Mouse (Mus musculus) embryonic facial prominence, embryonic 15.5 days (tissue): ENCODE measurements around the gene Golga4. TPM values are rescaled to one million over a fixed set of nuclear protein-coding genes. Genes with fewer than 3 reads are reported as not detected.

Source experiments
- ATAC-seq: fragments of 200-750 bp; cut with Nextera tagmentation; 2 replicates; pipeline ENCODE4 v1.8.0; 2017; ENCODE audit warnings: low read depth, moderate TSS enrichment; ENCODE audit not compliant: insufficient number of reproducible peaks, low FRiP score, low TSS enrichment
- H3K27ac ChIP-seq: fragments of 300-500 bp; sonication (generic); replicated peaks from 2 replicates; pipeline ENCODE4 v1.5.1; 2015; ENCODE audit warnings: mild to moderate bottlenecking, inconsistent platforms
- H3K27me3 ChIP-seq: fragments of 300-500 bp; sonication (generic); 2 replicates; pipeline ENCODE4 v1.6.1; 2015; ENCODE audit warnings: inconsistent platforms
- H3K36me3 ChIP-seq: fragments of 300-500 bp; sonication (generic); 2 replicates; pipeline ENCODE4 v1.6.1; 2015; ENCODE audit warnings: mild to moderate bottlenecking, inconsistent platforms
- H3K4me1 ChIP-seq: fragments of 300-500 bp; sonication (generic); 2 replicates; pipeline ENCODE4 v1.6.1; 2015; ENCODE audit warnings: inconsistent platforms
- H3K4me2 ChIP-seq: fragments of 300-500 bp; sonication (generic); replicated peaks from 2 replicates; pipeline ENCODE4 v1.6.1; 2015; ENCODE audit warnings: mild to moderate bottlenecking, inconsistent platforms
- H3K4me3 ChIP-seq: fragments of 300-500 bp; sonication (generic); replicated peaks from 2 replicates; pipeline ENCODE4 v1.5.1; 2015; ENCODE audit warnings: mild to moderate bottlenecking, inconsistent platforms
- H3K9ac ChIP-seq: fragments of 300-500 bp; sonication (generic); 2 replicates; pipeline ENCODE4 v1.6.1; 2015; ENCODE audit warnings: inconsistent platforms
- H3K9me3 ChIP-seq: fragments of 300-500 bp; sonication (generic); replicated peaks from 2 replicates; pipeline ENCODE4 v1.6.1; 2016; ENCODE audit warnings: inconsistent platforms
- WGBS: fragments of 180-500 bp; shearing (Covaris S2); methylation state at CpG from one replicate; pipeline ENCODE4 v1.1.7; 2015; 5-methylcytosine and 5-hydroxymethylcytosine counted together
- polyA plus RNA-seq: library from polyadenylated mRNA; unstranded; fragments of >200 nt; fragmentation: Nextera tagmentation; extraction: Ambion mirVana; gene quantifications from 2 replicates; pipeline ENCODE4 v1.2.1, GENCODE M21; 2015

Golga4 gene
- polyA plus RNA-seq, 1 experiment from 2014 or later, result 51.3 TPM

- Histone ChIP-seq H3K27me3 (peaks cover 62% of the 10 kb centered on the region), H3K4me1 (peaks cover 29% of the 10 kb centered on the region), H3K9ac (no peak overlapping the region), H3K4me2 (peak overlapping the region; percentile 55), H3K9me3 (no peaks in the 10 kb centered on the region), H3K4me3 (peak overlapping the region; percentile 34), H3K36me3 (no peaks in the 10 kb centered on the region), H3K27ac (no peak overlapping the region)
- ATAC-seq, result no peak; the same call in 1 of the 2 replicates
- WGBS, result 0% methylated on average over 16 of the region's 16 CpGs
Measured at GRCm38 (mm10) chr9:118489579-118490019, 16.5 kb upstream of the Golga4 start.

- H3K36me3 ChIP-seq, result no peaks in the 10 kb centered on the region
- no peak overlapping the region for H3K9ac ChIP-seq
- H3K4me1 ChIP-seq, result peaks cover 29% of the 10 kb centered on the region
- WGBS, result 80% methylated on average over 4 of the region's 4 CpGs
- H3K4me2 ChIP-seq, result no peak overlapping the region
- H3K27me3 ChIP-seq, result peaks cover 47% of the 10 kb centered on the region
- no peak for ATAC-seq
- no peaks in the 10 kb centered on the region for H3K9me3 ChIP-seq
- no peak overlapping the region for H3K27ac ChIP-seq
- H3K4me3 ChIP-seq, result no peak overlapping the region
Measured at GRCm38 (mm10) chr9:118491195-118491594, 14.9 kb upstream of the Golga4 start.

- no peak overlapping the region for H3K4me2 ChIP-seq
- no peaks in the 10 kb centered on the region for H3K9me3 ChIP-seq
- H3K27ac ChIP-seq, result no peak overlapping the region
- H3K9ac ChIP-seq, result no peak overlapping the region
- peaks cover 14% of the 10 kb centered on the region for H3K4me1 ChIP-seq
- 86% methylated on average over 8 of the region's 8 CpGs for WGBS
- H3K4me3 ChIP-seq, result no peak overlapping the region
- peaks cover 27% of the 10 kb centered on the region for H3K27me3 ChIP-seq
- H3K36me3 ChIP-seq, result no peaks in the 10 kb centered on the region
- ATAC-seq, result no peak
Measured at GRCm38 (mm10) chr9:118492932-118493698, 13.0 kb upstream of the Golga4 start.

- Histone ChIP-seq H3K4me3 (no peak overlapping the region), H3K9ac (no peak overlapping the region)
- WGBS, result 89% methylated on average over 5 of the region's 5 CpGs
Measured at GRCm38 (mm10) chr9:118494106-118494505, 12.0 kb upstream of the Golga4 start.

GRCm38 (mm10) chr9:118495933-118496332 lies 10.1 kb upstream of the Golga4 start:
- 90% methylated on average over 3 of the region's 3 CpGs for WGBS
- Histone ChIP-seq H3K9ac (no peak overlapping the region), H3K4me1 (no peaks in the 10 kb centered on the region), H3K9me3 (no peaks in the 10 kb centered on the region), H3K27me3 (0 out of 2 replicates have a peak, but pooled peaks cover 4% of the 10 kb centered on the region), H3K27ac (no peak overlapping the region), H3K4me3 (no peak overlapping the region), H3K4me2 (no peak overlapping the region), H3K36me3 (no peaks in the 10 kb centered on the region)
- no peak for ATAC-seq

More at GRCm38 (mm10) chr9:118494106-118494505, 12.0 kb upstream of the Golga4 start:
- Histone ChIP-seq H3K27ac (no peak overlapping the region), H3K4me1 (peaks cover 4% of the 10 kb centered on the region), H3K4me2 (no peak overlapping the region), H3K9me3 (no peaks in the 10 kb centered on the region), H3K27me3 (peaks cover 17% of the 10 kb centered on the region), H3K36me3 (no peaks in the 10 kb centered on the region)
- no peak for ATAC-seq

- ATAC-seq, result no peak; the same call in 1 of the 2 replicates
- WGBS, result 81% methylated on average over 3 of the region's 3 CpGs
- Histone ChIP-seq H3K36me3 (no peaks in the 10 kb centered on the region), H3K4me1 (no peaks in the 10 kb centered on the region), H3K27ac (no peak overlapping the region), H3K9ac (no peak overlapping the region), H3K4me2 (no peak overlapping the region), H3K9me3 (no peaks in the 10 kb centered on the region), H3K27me3 (0 out of 2 replicates have a peak, but pooled peaks cover 4% of the 10 kb centered on the region), H3K4me3 (no peak overlapping the region)
Measured at GRCm38 (mm10) chr9:118496952-118497351, 9.1 kb upstream of the Golga4 start.

- Histone ChIP-seq H3K4me1 (no peaks in the 10 kb centered on the region), H3K4me2 (no peak overlapping the region), H3K4me3 (no peak overlapping the region), H3K27ac (no peak overlapping the region), H3K9me3 (no peaks in the 10 kb centered on the region), H3K9ac (no peak overlapping the region), H3K27me3 (0 out of 2 replicates have a peak, but pooled peaks cover 4% of the 10 kb centered on the region), H3K36me3 (no peaks in the 10 kb centered on the region)
- WGBS, result 70% methylated on average over 7 of the region's 7 CpGs
- ATAC-seq, result no peak
Measured at GRCm38 (mm10) chr9:118498061-118498460, 8.0 kb upstream of the Golga4 start.

- Histone ChIP-seq H3K9ac (no peak overlapping the region), H3K4me3 (no peak overlapping the region), H3K4me1 (peaks cover 6% of the 10 kb centered on the region; the same call in 1 of the 2 replicates), H3K27me3 (no peaks in the 10 kb centered on the region), H3K27ac (no peak overlapping the region), H3K9me3 (no peaks in the 10 kb centered on the region), H3K36me3 (no peaks in the 10 kb centered on the region), H3K4me2 (no peak overlapping the region)
- ATAC-seq, result no peak
- 72% methylated on average over 6 of the region's 6 CpGs for WGBS
Measured at GRCm38 (mm10) chr9:118500963-118501362, 5.1 kb upstream of the Golga4 start.

GRCm38 (mm10) chr9:118504656-118505055 lies 1.4 kb upstream of the Golga4 start:
- 89% methylated on average over 3 of the region's 3 CpGs for WGBS
- Histone ChIP-seq H3K9me3 (no peaks in the 10 kb centered on the region), H3K27ac (no peak overlapping the region), H3K9ac (no peak overlapping the region), H3K4me3 (no peak overlapping the region), H3K4me1 (peaks cover 19% of the 10 kb centered on the region), H3K27me3 (no peaks in the 10 kb centered on the region), H3K36me3 (no peaks in the 10 kb centered on the region), H3K4me2 (no peak overlapping the region)
- no peak for ATAC-seq

- Histone ChIP-seq H3K27me3 (no peaks in the 10 kb centered on the region), H3K4me2 (peak overlapping the region; percentile 95), H3K9ac (peak overlapping the region; percentile 69), H3K36me3 (no peaks in the 10 kb centered on the region), H3K27ac (peak overlapping the region; percentile 60), H3K9me3 (no peaks in the 10 kb centered on the region), H3K4me3 (peak overlapping the region; percentile 90), H3K4me1 (peaks cover 19% of the 10 kb centered on the region)
- peak; percentile 45; the same call in 1 of the 2 replicates for ATAC-seq
- WGBS, result under 1% methylated on average over 57 of the region's 57 CpGs
Measured at GRCm38 (mm10) chr9:118506404-118507231, 551 bp downstream of the Golga4 start.

- no peak overlapping the region for H3K27ac ChIP-seq
- no peak overlapping the region for H3K9ac ChIP-seq
- ATAC-seq, result no peak
- no peaks in the 10 kb centered on the region for H3K9me3 ChIP-seq
- H3K36me3 ChIP-seq, result no peaks in the 10 kb centered on the region
- 73% methylated on average over 6 of the region's 6 CpGs for WGBS
- peak overlapping the region; percentile 95 for H3K4me2 ChIP-seq
- H3K4me3 ChIP-seq, result peak overlapping the region; percentile 90
- peaks cover 21% of the 10 kb centered on the region for H3K4me1 ChIP-seq
- no peaks in the 10 kb centered on the region for H3K27me3 ChIP-seq
Measured at GRCm38 (mm10) chr9:118507552-118507951, 1.5 kb downstream of the Golga4 start.
